Comparison of ENCODE assay signal across 14 mouse cellular contexts in genomic region chrX:105167217-105167616, GRCm38 (mm10). TPM values are rescaled to one million over a fixed set of nuclear protein-coding genes. Genes with fewer than 3 reads are reported as not detected.
A peak's percentile ranks its signal among the peaks of the same experiment; 100 is the strongest.
DNase-seq lines count a peak whose midpoint lies in the region; ATAC-seq and TF ChIP-seq lines count a peak whose summit lies in the region.
"Had no signal": no experiment of that assay in that cellular context is flagged by ENCODE, and none has a peak within 500 bp of the region (broad histone marks: within the 10 kb centered on the region; RNA-seq: fewer than 3 reads in every experiment).

No protein-coding gene starts in this region.

- no peak overlapping the region for H3K27ac ChIP-seq in heart, adult 2 months
- H3K27ac ChIP-seq: heart, embryonic 13.5 days; liver, embryonic 15.5 days; stomach, embryonic 15.5 days had no signal

- TF ChIP-seq CTCF in heart, adult 2 months (IDR thresholded peaks at IDR 0.05), result peak; percentile 47

- no peak overlapping the region for H3K4me3 ChIP-seq in heart, adult 2 months
- H3K4me3 ChIP-seq: heart, embryonic 13.5 days; liver, embryonic 15.5 days; stomach, embryonic 15.5 days had no signal

- 52% methylated on average over 2 of the region's 2 CpGs for WGBS in heart, adult 2 months

- H3K4me1 ChIP-seq in heart, adult 2 months (ENCODE audit: control insufficient read depth, insufficient read depth, low read length), result no peaks in the 10 kb centered on the region
- H3K4me1 ChIP-seq: heart, embryonic 13.5 days; liver, embryonic 15.5 days; stomach, embryonic 15.5 days had no signal

- peak; percentile 62 for ATAC-seq in granulocyte monocyte progenitor cell, adult 5-6 weeks (replicated peaks; ENCODE audit: poor library complexity, severe bottlenecking)
- ATAC-seq: midbrain, embryonic 16.5 days had no signal

- no peaks in the 10 kb centered on the region for H3K79me2 ChIP-seq in heart, adult 2 months (replicated peaks; ENCODE audit: control insufficient read depth, insufficient read depth, low read length)

- no peaks in the 10 kb centered on the region for H3K27me3 ChIP-seq in heart, adult 2 months (ENCODE audit: control insufficient read depth, insufficient read depth, low read length)
- H3K27me3 ChIP-seq: stomach, embryonic 15.5 days had no signal

- no peak for DNase-seq in heart, adult 2 months
- no peak for DNase-seq in heart, postnatal 25 days (ENCODE audit: low spot score)
- DNase-seq in 3T3-L1 (ENCODE audit: low read depth, low spot score) (peak; percentile 49), MN1 (ENCODE audit: low spot score) (peak; percentile 6)
- no peak for DNase-seq in ovary, postnatal 14 days (ENCODE audit: low spot score)
- DNase-seq in lung, postnatal 36 days, result no peak
- no peak for DNase-seq in heart, adult 11 months
- DNase-seq: adrenal gland, postnatal 14 days; kidney, adult 18-20 months had no signal

- TF ChIP-seq POLR2A in heart, adult 2 months (IDR thresholded peaks at IDR 0.05; ENCODE audit: insufficient read depth, low read depth, low read length), result no peak

- intact Hi-C loops in heart, adult 2 months (cut with DNase I), result loop anchor here (10.0 kb wide), 1 partner anchor 698 kb away; no protein-coding TSS in a partner anchor
- intact Hi-C loops in heart, postnatal 25 days (cut with DNase I), result no loop called here

- no peak for TF ChIP-seq EP300 in heart, adult 2 months (IDR thresholded peaks at IDR 0.05; ENCODE audit: insufficient read depth, low read depth, low read length)

- no peaks in the 10 kb centered on the region for H3K36me3 ChIP-seq in heart, adult 2 months (ENCODE audit: control insufficient read depth, insufficient read depth, low read length)
- H3K36me3 ChIP-seq: heart, embryonic 13.5 days; liver, embryonic 15.5 days; stomach, embryonic 15.5 days had no signal

- no peak overlapping the region for H3K9ac ChIP-seq in heart, adult 2 months (ENCODE audit: low read depth, low read length)
- H3K9ac ChIP-seq: heart, embryonic 13.5 days; liver, embryonic 15.5 days; stomach, embryonic 15.5 days had no signal

RNA-seq across cellular contexts. Expression of gene Magee1, which starts 47.0 kb away (rescaled TPM):
- 1 to 10 TPM; 3.5 to 5.0 TPM for total RNA-seq in heart, adult 2 months (2021)
- polyA plus RNA-seq in heart, adult 2 months (2012; rRNA removed), result 3.6 and 3.9 TPM in 2 replicates
- 1 to 10 TPM; 3.7 to 4.5 TPM for total RNA-seq in heart, postnatal 25 days (2021)
- total RNA-seq in granulocyte monocyte progenitor cell, adult 5-6 weeks (2014; fragmentation: Nextera tagmentation), result 0.13 and 0.41 TPM in 2 replicates
- total RNA-seq in granulocyte monocyte progenitor cell, adult 5-6 weeks (2017), result 0.39 and 0.82 TPM in 2 replicates

Comparison
In these comparisons a context has a peak if more than half of its experiments do, and no peak if none do; other contexts are left out.
1. DNase-seq: peak in 3T3-L1 (single experiment) and MN1 (single experiment); none in heart, adult 2 months (0 of 2), heart, postnatal 25 days (single experiment), ovary, postnatal 14 days (single experiment), lung, postnatal 36 days (single experiment) and heart, adult 11 months (single experiment).